9 mouse cellular contexts compared by ENCODE assay signal in genomic region chr12:5277028-5277427, GRCm38 (mm10).
DNase-seq lines count a peak whose midpoint lies in the region; ATAC-seq lines count a peak whose summit lies in the region.
"Had no signal": no experiment of that assay in that cellular context is flagged by ENCODE, and none has a peak within 500 bp of the region (broad histone marks: within the 10 kb centered on the region; RNA-seq: fewer than 3 reads in every experiment).

No protein-coding gene starts in this region.

- peak overlapping the region; percentile 5; the same call in 1 of the 2 replicates for H3K27ac ChIP-seq in forebrain, embryonic 13.5 days
- H3K27ac ChIP-seq in forebrain, embryonic 14.5 days (ENCODE audit: low read depth, low read length): no peak overlapping the region
- H3K27ac ChIP-seq: neural tube, embryonic 13.5 days had no signal

- no peak overlapping the region for H3K4me2 ChIP-seq in forebrain, embryonic 13.5 days
- no peak overlapping the region for H3K4me2 ChIP-seq in forebrain, embryonic 14.5 days (ENCODE audit: low read length)
- H3K4me2 ChIP-seq: neural tube, embryonic 13.5 days had no signal

- no peak for DNase-seq in forebrain, embryonic 14.5 days (ENCODE audit: low spot score)
- DNase-seq in urinary bladder, postnatal 25 days (ENCODE audit: low spot score): peak; percentile 23
- DNase-seq in urinary bladder, postnatal 10 days (ENCODE audit: low spot score): no peak
- DNase-seq in kidney, postnatal 4 days: peak; percentile 51 to 70
- no peak for DNase-seq in frontal cortex, adult 2 months (ENCODE audit: extremely low spot score in 1 of 2, low spot score in 1 of 2)
- no peak for DNase-seq in frontal cortex, postnatal 10 days (ENCODE audit: low spot score in 2 of 2)

- no peaks in the 10 kb centered on the region for H3K9me3 ChIP-seq in forebrain, embryonic 13.5 days (replicated peaks)
- no peaks in the 10 kb centered on the region for H3K9me3 ChIP-seq in forebrain, embryonic 14.5 days (replicated peaks; ENCODE audit: control insufficient read depth, low read length)
- H3K9me3 ChIP-seq: neural tube, embryonic 13.5 days had no signal

- 85% methylated on average over 9 of the region's 9 CpGs for WGBS in forebrain, embryonic 13.5 days
- 82% methylated on average over 9 of the region's 9 CpGs for WGBS in forebrain, embryonic 14.5 days

- no peaks in the 10 kb centered on the region for H3K36me3 ChIP-seq in forebrain, embryonic 13.5 days (ENCODE audit: poor library complexity, severe bottlenecking)
- H3K36me3 ChIP-seq in forebrain, embryonic 14.5 days (ENCODE audit: control insufficient read depth, insufficient read depth, low read length): no peaks in the 10 kb centered on the region
- H3K36me3 ChIP-seq: neural tube, embryonic 13.5 days had no signal

- ATAC-seq in forebrain, embryonic 13.5 days: no peak
- no peak for ATAC-seq in forebrain, embryonic 14.5 days
- no peak for ATAC-seq in CD4-positive, CD25-positive, alpha-beta regulatory T cell, adult 4 months

- H3K4me1 ChIP-seq in forebrain, embryonic 13.5 days: peaks cover 61% of the 10 kb centered on the region
- H3K4me1 ChIP-seq in forebrain, embryonic 14.5 days (ENCODE audit: control insufficient read depth, insufficient read depth, low read length): peaks cover 28% of the 10 kb centered on the region

- no peaks in the 10 kb centered on the region for H3K27me3 ChIP-seq in forebrain, embryonic 13.5 days
- H3K27me3 ChIP-seq in forebrain, embryonic 14.5 days (replicated peaks; ENCODE audit: control insufficient read depth, insufficient read depth, low read length): no peaks in the 10 kb centered on the region
- H3K27me3 ChIP-seq: neural tube, embryonic 13.5 days had no signal

- H3K4me3 ChIP-seq in forebrain, embryonic 13.5 days: no peak overlapping the region
- H3K4me3 ChIP-seq in forebrain, embryonic 14.5 days (ENCODE audit: low read depth, low read length): no peak overlapping the region
- H3K4me3 ChIP-seq: neural tube, embryonic 13.5 days had no signal

- no peak overlapping the region for H3K9ac ChIP-seq in forebrain, embryonic 13.5 days
- no peak overlapping the region for H3K9ac ChIP-seq in forebrain, embryonic 14.5 days (ENCODE audit: low read length)
- H3K9ac ChIP-seq: neural tube, embryonic 13.5 days had no signal

Comparison
In these comparisons a context has a peak if more than half of its experiments do, and no peak if none do; other contexts are left out.
1. DNase-seq: peak in urinary bladder, postnatal 25 days (single experiment) and kidney, postnatal 4 days (2 of 2); none in forebrain, embryonic 14.5 days (single experiment), urinary bladder, postnatal 10 days (single experiment), frontal cortex, adult 2 months (0 of 2) and frontal cortex, postnatal 10 days (0 of 2).